Mouse (Mus musculus): ENCODE data around the gene Klre1.
"Not testable (repeated sequence)": the region's sequence is repeated elsewhere in the genome, so short reads cannot be mapped to it uniquely, and the experiment has no call there.

The Klre1 gene

GRCm38 (mm10) chr6:129591508-129591907 lies 13.8 kb downstream of the Klre1 start, which contains the start of gene Klrd1:
Klrd1 (plus strand) TSS chr6:129591782.
- no peak for DNase-seq (ENCODE audit: low spot score)

GRCm38 (mm10) chr6:129608372-129608771 lies 30.7 kb downstream of the Klre1 start:
- no peak for DNase-seq (ENCODE audit: low spot score)

GRCm38 (mm10) chr6:129623735-129624134 lies 46.0 kb downstream of the Klre1 start, which contains the start of gene Klrk1:
Klrk1 (minus strand) TSS chr6:129623864.
- no peak for DNase-seq (ENCODE audit: low spot score)

GRCm38 (mm10) chr6:129631046-129631445 lies 53.3 kb downstream of the Klre1 start:
- not testable (repeated sequence) for DNase-seq (ENCODE audit: low spot score)
